ENCODE assay signal across 16 mouse cellular contexts in genomic region chr10:103144927-103145768, GRCm38 (mm10).
"Had no signal": no experiment of that assay in that cellular context is flagged by ENCODE, and none has a peak within 500 bp of the region (broad histone marks: within the 10 kb centered on the region; RNA-seq: fewer than 3 reads in every experiment).

No protein-coding gene starts in this region.

- ATAC-seq: hindbrain, postnatal 0 days; lung, postnatal 0 days; midbrain, embryonic 16.5 days had no signal

- H3K27me3 ChIP-seq: limb, embryonic 12.5 days had no signal

- H3K4me2 ChIP-seq: limb, embryonic 12.5 days; neural tube, embryonic 13.5 days had no signal

- H3K27ac ChIP-seq: hindbrain, postnatal 0 days; limb, embryonic 12.5 days; liver, embryonic 14.5 days; midbrain, embryonic 10.5 days; neural tube, embryonic 13.5 days had no signal

- H3K9me3 ChIP-seq: limb, embryonic 12.5 days; midbrain, embryonic 10.5 days; neural tube, embryonic 13.5 days had no signal

- H3K4me1 ChIP-seq: limb, embryonic 12.5 days; midbrain, embryonic 10.5 days; neural tube, embryonic 13.5 days had no signal

- H3K9ac ChIP-seq: limb, embryonic 12.5 days; liver, embryonic 14.5 days; neural tube, embryonic 13.5 days had no signal

- H3K4me3 ChIP-seq: limb, embryonic 12.5 days; midbrain, embryonic 10.5 days; neural tube, embryonic 13.5 days had no signal

- H3K36me3 ChIP-seq: limb, embryonic 12.5 days; midbrain, embryonic 10.5 days; neural tube, embryonic 13.5 days had no signal

- DNase-seq: kidney, adult 18-20 months; layer of hippocampus, adult 9-11 months; lung, adult 18-20 months; lung, postnatal 4 days; retina, postnatal 1 day; right cerebral cortex, postnatal 4 days; spleen, adult 18-20 months; thymus, adult 18-20 months; thymus, postnatal 14 days had no signal
